Mouse (Mus musculus) cortical plate, adult 2 months (tissue): ENCODE measurements around the gene Alyref2.

ENCODE experiments used
- CTCF ChIP-seq: fragments of 200-500 bp; IDR thresholded peaks from 2 replicates; pipeline ENCODE4 v1.5.1; 2011; ENCODE audit warnings: mild to moderate bottlenecking, control low read depth, low read length; ENCODE audit not compliant: insufficient read depth; ENCODE audit errors: extremely low read depth
- POLR2A ChIP-seq: fragments of 200-500 bp; IDR thresholded peaks from 2 replicates; pipeline ENCODE4 v1.6.1; 2011; ENCODE audit warnings: mild to moderate bottlenecking, low read length, control low read depth; ENCODE audit not compliant: insufficient read depth; ENCODE audit errors: extremely low read depth

DNA sequence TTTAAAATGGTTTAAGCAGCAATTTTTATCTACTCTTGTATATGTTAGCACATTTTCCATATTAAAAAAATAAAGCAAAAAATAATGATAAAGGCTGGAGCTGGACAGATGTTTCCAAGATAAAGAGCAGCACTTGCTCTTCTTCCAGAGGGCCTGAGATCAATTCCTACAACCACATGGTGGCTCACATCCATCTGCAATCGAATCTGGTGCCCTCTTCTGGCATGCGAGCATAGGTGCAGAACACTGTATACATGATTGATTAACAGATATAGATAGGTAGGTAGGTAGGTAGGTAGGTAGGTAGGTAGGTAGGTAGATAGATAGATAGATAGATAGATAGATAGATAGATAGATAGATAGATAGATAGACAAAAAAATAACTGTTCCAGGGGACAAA is 29.6 kb downstream of the Alyref2 start:
- TF ChIP-seq CTCF (no peak), POLR2A (no peak)
